ENCODE assay signal across 11 mouse cellular contexts in the genomic region with DNA sequence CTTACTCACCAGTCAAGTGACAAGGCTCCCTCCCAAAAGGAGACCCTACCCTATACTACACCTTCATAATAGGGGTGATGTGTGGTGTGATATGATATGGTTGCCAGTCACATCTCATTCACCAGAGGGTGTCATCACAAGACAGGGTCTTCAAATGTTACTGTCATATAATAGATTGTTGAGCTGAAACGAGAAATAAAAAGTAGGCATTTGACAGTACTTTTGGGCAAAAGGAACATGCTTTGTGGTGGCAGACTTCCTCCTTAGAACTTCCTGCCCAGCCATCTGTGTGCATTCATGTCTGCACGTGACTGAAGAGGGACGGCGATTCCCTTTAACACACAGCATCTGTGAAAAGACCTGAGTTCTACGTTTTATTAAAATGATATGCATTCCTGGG. TPM values are rescaled to one million over a fixed set of nuclear protein-coding genes. Genes with fewer than 3 reads are reported as not detected.
A peak's percentile ranks its signal among the peaks of the same experiment; 100 is the strongest.
DNase-seq lines count a peak whose midpoint lies in the region; ATAC-seq lines count a peak whose summit lies in the region.
"Had no signal": no experiment of that assay in that cellular context is flagged by ENCODE, and none has a peak within 500 bp of the region (broad histone marks: within the 10 kb centered on the region; RNA-seq: fewer than 3 reads in every experiment).

No protein-coding gene starts in this region.

- intact Hi-C loops in gastrocnemius, postnatal 36 days (cut with DNase I): no loop called here

- ATAC-seq in frontal cortex, adult (ENCODE audit: low TSS enrichment): peak; percentile 31; the same call in 1 of the 2 replicates
- peak; percentile 90 for ATAC-seq in monocyte, adult 5-6 weeks (replicated peaks; ENCODE audit: insufficient number of reproducible peaks, low FRiP score, low TSS enrichment, poor library complexity, severe bottlenecking)
- ATAC-seq: intestine, embryonic 15.5 days; Patski had no signal

- no peak for DNase-seq in frontal cortex, postnatal 36 days (ENCODE audit: low spot score in 2 of 2)
- DNase-seq in spleen, postnatal 36 days (ENCODE audit: low spot score in 2 of 2): peak; percentile 74 to 77
- DNase-seq in spleen, postnatal 14 days (ENCODE audit: low spot score in 2 of 2): no peak
- DNase-seq in embryo, embryonic 11 days: no peak
- no peak for DNase-seq in right cerebral cortex, postnatal 4 days
- DNase-seq in gastrocnemius, postnatal 36 days: no peak
- DNase-seq: cerebellum, postnatal 14 days had no signal

RNA-seq across cellular contexts. Expression of gene Phxr2, which starts 56.0 kb away (rescaled TPM):
- not detected in 3 replicates for total RNA-seq in monocyte, adult 5-6 weeks (2017)
- total RNA-seq in gastrocnemius, postnatal 36 days (2021): not detected

Comparison
In these comparisons a context has a peak if more than half of its experiments do, and no peak if none do; other contexts are left out.
1. DNase-seq: peak in spleen, postnatal 36 days (2 of 2); none in frontal cortex, postnatal 36 days (0 of 2), spleen, postnatal 14 days (0 of 2), embryo, embryonic 11 days (single experiment), right cerebral cortex, postnatal 4 days (single experiment) and gastrocnemius, postnatal 36 days (0 of 2).